ENCODE assay signal across 22 mouse cellular contexts in genomic region chr5:36508351-36508750, GRCm38 (mm10). TPM values are rescaled to one million over a fixed set of nuclear protein-coding genes. Genes with fewer than 3 reads are reported as not detected.
"Had no signal": no experiment of that assay in that cellular context is flagged by ENCODE, and none has a peak within 500 bp of the region (broad histone marks: within the 10 kb centered on the region; RNA-seq: fewer than 3 reads in every experiment).

No protein-coding gene starts in this region.

- H3K9ac ChIP-seq: forebrain, postnatal 0 days; heart, embryonic 13.5 days; heart, embryonic 15.5 days; hindbrain, embryonic 13.5 days; hindbrain, embryonic 15.5 days; limb, embryonic 13.5 days; limb, embryonic 15.5 days; liver, embryonic 12.5 days; liver, embryonic 14.5 days had no signal

- H3K4me2 ChIP-seq: heart, embryonic 11.5 days; heart, embryonic 13.5 days; heart, embryonic 15.5 days; hindbrain, embryonic 13.5 days; hindbrain, embryonic 15.5 days; limb, embryonic 13.5 days; limb, embryonic 15.5 days; liver, embryonic 12.5 days had no signal

- H3K27ac ChIP-seq: heart, adult 2 months; heart, embryonic 13.5 days; heart, embryonic 15.5 days; hindbrain, embryonic 13.5 days; hindbrain, embryonic 15.5 days; hindbrain, postnatal 0 days; limb, embryonic 13.5 days; limb, embryonic 15.5 days; liver, embryonic 12.5 days; liver, embryonic 14.5 days had no signal

- H3K4me1 ChIP-seq: heart, embryonic 13.5 days; heart, embryonic 15.5 days; hindbrain, embryonic 13.5 days; hindbrain, embryonic 15.5 days; limb, embryonic 13.5 days; limb, embryonic 15.5 days; liver, embryonic 12.5 days had no signal

- DNase-seq: forebrain, postnatal 0 days; gastrocnemius, postnatal 14 days; gastrocnemius, postnatal 36 days; heart, adult 11 months; heart, adult 2 months; heart, postnatal 14 days; heart, postnatal 36 days; layer of hippocampus, adult 9-11 months; layer of hippocampus, postnatal 36 days; left cerebral cortex, postnatal 4 days had no signal

- H3K4me3 ChIP-seq: heart, adult 2 months; heart, embryonic 13.5 days; heart, embryonic 15.5 days; hindbrain, embryonic 13.5 days; hindbrain, embryonic 15.5 days; limb, embryonic 13.5 days; limb, embryonic 15.5 days; liver, embryonic 12.5 days had no signal

- H3K27me3 ChIP-seq: heart, embryonic 13.5 days; heart, embryonic 15.5 days; hindbrain, embryonic 13.5 days; hindbrain, embryonic 15.5 days; limb, embryonic 13.5 days; limb, embryonic 15.5 days; liver, embryonic 12.5 days had no signal

- H3K9me3 ChIP-seq: heart, embryonic 13.5 days; heart, embryonic 15.5 days; hindbrain, embryonic 13.5 days; hindbrain, embryonic 15.5 days; limb, embryonic 13.5 days; limb, embryonic 15.5 days; liver, embryonic 12.5 days had no signal

- ATAC-seq: forebrain, postnatal 0 days; hindbrain, postnatal 0 days; intestine, embryonic 16.5 days; liver, embryonic 12.5 days had no signal

RNA-seq across cellular contexts. Expression of gene Ccdc96, which starts 24.0 kb away (rescaled TPM):
- polyA plus RNA-seq: liver, adult 2 months had no signal
